Mouse (Mus musculus) embryonic facial prominence, embryonic 12.5 days (tissue): ENCODE measurements around the gene Hspa1a. TPM values are rescaled to one million over a fixed set of nuclear protein-coding genes. Genes with fewer than 3 reads are reported as not detected.
A peak's percentile ranks its signal among the peaks of the same experiment; 100 is the strongest.
"Not testable (repeated sequence)": the region's sequence is repeated elsewhere in the genome, so short reads cannot be mapped to it uniquely, and the experiment has no call there.

ENCODE experiments used
- ATAC-seq: fragments of 200-750 bp; cut with Nextera tagmentation; 2 replicates; pipeline ENCODE4 v1.8.0; 2017; ENCODE audit not compliant: insufficient number of reproducible peaks, insufficient read depth, low FRiP score, low TSS enrichment
- H3K27ac ChIP-seq: fragments of 300-500 bp; sonication (generic); 2 replicates; pipeline ENCODE4 v1.5.1; 2016; ENCODE audit warnings: mild to moderate bottlenecking
- H3K27me3 ChIP-seq: fragments of 300-500 bp; sonication (generic); 2 replicates; pipeline ENCODE4 v1.6.1; 2016; ENCODE audit warnings: mild to moderate bottlenecking, moderate library complexity
- H3K36me3 ChIP-seq: fragments of 300-500 bp; sonication (generic); 2 replicates; pipeline ENCODE4 v1.6.1; 2016; ENCODE audit warnings: mild to moderate bottlenecking
- H3K4me1 ChIP-seq: fragments of 300-500 bp; sonication (generic); 2 replicates; pipeline ENCODE4 v1.6.1; 2016
- H3K4me2 ChIP-seq: fragments of 300-500 bp; sonication (generic); replicated peaks from 2 replicates; pipeline ENCODE4 v1.6.1; 2016; ENCODE audit warnings: mild to moderate bottlenecking, moderate library complexity
- H3K4me3 ChIP-seq: fragments of 300-500 bp; sonication (generic); 2 replicates; pipeline ENCODE4 v1.5.1; 2016; ENCODE audit warnings: mild to moderate bottlenecking
- H3K9ac ChIP-seq: fragments of 300-500 bp; sonication (generic); 2 replicates; pipeline ENCODE4 v1.6.1; 2016; ENCODE audit warnings: mild to moderate bottlenecking, moderate library complexity
- H3K9me3 ChIP-seq: fragments of 300-500 bp; sonication (generic); 2 replicates; pipeline ENCODE4 v1.6.1; 2016; ENCODE audit warnings: mild to moderate bottlenecking, moderate library complexity
- WGBS: fragments of 180-500 bp; shearing (Covaris S2); methylation state at CpG from one replicate; pipeline ENCODE4 v1.1.7; 2016; 5-methylcytosine and 5-hydroxymethylcytosine counted together
- polyA plus RNA-seq: library from polyadenylated mRNA; unstranded; fragments of >200 nt; fragmentation: Nextera tagmentation; extraction: Ambion mirVana; gene quantifications from 2 replicates; pipeline ENCODE4 v1.2.1, GENCODE M21; 2016

The Hspa1a gene
- polyA plus RNA-seq, 1 experiment from 2014 or later = 4.9 TPM

DNA sequence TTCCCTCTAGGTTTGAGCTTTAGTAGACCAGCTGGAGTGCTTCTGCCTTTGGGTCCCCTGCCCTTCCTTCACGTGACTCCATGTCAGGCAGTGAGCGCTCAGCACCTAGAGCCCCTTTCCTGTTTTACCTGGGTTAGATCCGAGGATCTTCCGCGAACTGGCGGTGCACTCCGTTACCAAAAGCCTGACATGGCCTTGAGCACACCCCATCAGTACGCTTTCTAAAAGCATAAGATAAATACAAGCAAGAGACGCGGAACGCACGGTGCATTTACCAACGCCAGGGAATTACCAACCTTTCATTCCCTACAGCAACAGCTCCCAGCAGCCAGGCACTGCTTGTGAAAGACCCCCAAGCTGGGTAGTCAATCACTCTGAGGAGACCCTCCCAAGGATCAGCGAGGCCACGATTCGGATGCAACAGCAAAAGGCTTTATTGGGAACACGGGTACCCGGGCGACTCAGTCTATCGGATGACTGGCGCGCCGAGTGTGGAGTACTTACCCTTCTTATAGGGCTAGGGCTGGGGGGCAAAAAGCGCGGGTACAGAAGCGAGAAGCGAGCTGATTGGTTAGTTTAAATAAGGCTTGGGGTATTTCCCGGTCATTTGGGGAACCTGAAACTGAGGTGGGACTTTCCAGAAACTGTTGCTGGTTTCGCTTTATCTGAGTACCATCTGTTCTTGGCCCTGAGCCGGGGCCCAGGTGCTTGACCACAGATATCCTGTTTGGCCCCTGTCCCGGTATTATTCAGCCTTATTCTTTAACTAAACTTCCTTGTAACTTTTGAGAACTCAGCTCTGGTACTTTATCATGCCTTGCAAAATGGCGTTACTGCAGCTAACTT, 28.1 kb upstream of the Hspa1a start:
- Histone ChIP-seq H3K9ac (peak overlapping the region; percentile 92), H3K4me3 (peak overlapping the region; percentile 68), H3K27ac (peak overlapping the region; percentile 99), H3K4me1 (peaks cover 26% of the 10 kb centered on the region), H3K4me2 (peak overlapping the region; percentile 93), H3K36me3 (peaks cover 26% of the 10 kb centered on the region)
- ATAC-seq, H3K9me3 ChIP-seq, H3K27me3 ChIP-seq: not testable (repeated sequence)
- WGBS = 24% methylated on average over 30 of the region's 32 CpGs

DNA sequence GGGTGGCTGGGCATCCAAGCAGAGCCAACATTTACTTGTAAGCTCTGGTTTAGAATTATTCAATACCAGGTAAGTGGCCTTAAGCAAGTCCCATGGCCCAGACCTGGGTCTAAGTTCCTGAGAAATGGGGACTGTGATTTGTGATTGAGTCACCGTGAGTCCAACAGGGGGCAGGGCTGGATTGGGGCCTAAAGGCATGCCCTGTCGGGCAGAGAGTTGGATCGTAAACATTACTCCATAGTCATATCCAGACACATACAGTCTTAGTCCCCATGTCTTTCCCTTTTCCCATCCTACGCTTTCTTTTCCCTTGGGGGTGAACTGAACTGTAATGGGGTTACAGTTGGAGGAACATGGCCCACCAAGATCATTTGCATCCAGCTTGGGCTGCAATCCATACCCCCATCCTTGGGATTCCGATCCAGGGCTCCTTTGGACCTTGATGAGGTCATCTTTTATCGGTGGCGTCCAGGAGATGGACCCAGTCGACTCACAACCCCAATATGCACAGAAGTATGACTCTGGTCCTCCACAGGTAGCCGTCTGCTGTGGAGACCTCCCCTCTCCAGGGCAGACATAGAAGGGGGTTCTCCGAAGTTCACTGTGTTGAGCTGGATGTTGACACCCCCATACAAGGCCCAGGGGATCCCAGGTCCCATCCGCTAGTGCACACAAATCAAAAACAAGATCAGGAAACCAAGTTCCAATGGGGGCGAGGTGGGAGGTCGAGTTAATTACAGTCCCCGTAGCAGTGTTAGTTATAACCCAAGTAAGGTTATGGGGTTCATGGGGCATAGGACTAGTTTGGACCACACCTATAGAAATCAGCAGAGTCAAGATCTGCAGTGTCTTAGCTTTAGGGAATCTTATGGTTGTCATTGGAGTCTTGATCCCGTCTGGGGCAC, 26.8 kb upstream of the Hspa1a start:
- no peaks in the 10 kb centered on the region for H3K9me3 ChIP-seq
- no peak overlapping the region for H3K9ac ChIP-seq
- ATAC-seq = no peak
- WGBS = 94% methylated on average over 15 of the region's 15 CpGs
- peak overlapping the region; percentile 93; the same call in 1 of the 2 replicates for H3K4me2 ChIP-seq
- H3K36me3 ChIP-seq = peaks cover 14% of the 10 kb centered on the region; the same call in 1 of the 2 replicates
- peaks cover 26% of the 10 kb centered on the region for H3K4me1 ChIP-seq
- peak overlapping the region; percentile 33; the same call in 1 of the 2 replicates for H3K4me3 ChIP-seq
- H3K27ac ChIP-seq = no peak overlapping the region
- H3K27me3 ChIP-seq = no peaks in the 10 kb centered on the region

DNA sequence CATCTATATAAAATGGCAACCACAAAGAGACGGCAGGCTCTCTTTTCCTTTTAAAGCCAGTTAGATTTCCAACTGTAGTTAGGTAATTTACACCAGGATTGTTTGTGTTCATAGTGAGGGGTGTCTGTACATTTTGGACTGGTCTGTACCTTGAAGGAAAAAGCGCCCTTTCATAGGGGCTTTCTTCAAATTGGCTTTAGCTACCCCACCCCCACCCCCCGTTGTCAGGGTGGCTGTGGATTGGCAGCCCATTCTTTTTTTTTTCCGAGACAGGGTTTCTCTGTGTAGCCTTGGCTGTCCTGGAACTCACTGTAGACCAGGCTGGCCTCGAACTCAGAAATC, 25.2 kb upstream of the Hspa1a start:
- H3K4me1 ChIP-seq = peaks cover 11% of the 10 kb centered on the region; the same call in 1 of the 2 replicates
- peaks cover 14% of the 10 kb centered on the region; the same call in 1 of the 2 replicates for H3K36me3 ChIP-seq
- H3K9me3 ChIP-seq = no peaks in the 10 kb centered on the region
- no peak overlapping the region for H3K4me3 ChIP-seq
- whole genome bisulfite sequencing = 91% methylated on average over 5 of the region's 5 CpGs
- no peaks in the 10 kb centered on the region for H3K27me3 ChIP-seq
- H3K4me2 ChIP-seq = 0 out of 2 replicates have a peak overlapping the region, but pooled peaks have one; percentile 7
- no peak overlapping the region for H3K27ac ChIP-seq
- H3K9ac ChIP-seq = no peak overlapping the region
- ATAC-seq = no peak

DNA sequence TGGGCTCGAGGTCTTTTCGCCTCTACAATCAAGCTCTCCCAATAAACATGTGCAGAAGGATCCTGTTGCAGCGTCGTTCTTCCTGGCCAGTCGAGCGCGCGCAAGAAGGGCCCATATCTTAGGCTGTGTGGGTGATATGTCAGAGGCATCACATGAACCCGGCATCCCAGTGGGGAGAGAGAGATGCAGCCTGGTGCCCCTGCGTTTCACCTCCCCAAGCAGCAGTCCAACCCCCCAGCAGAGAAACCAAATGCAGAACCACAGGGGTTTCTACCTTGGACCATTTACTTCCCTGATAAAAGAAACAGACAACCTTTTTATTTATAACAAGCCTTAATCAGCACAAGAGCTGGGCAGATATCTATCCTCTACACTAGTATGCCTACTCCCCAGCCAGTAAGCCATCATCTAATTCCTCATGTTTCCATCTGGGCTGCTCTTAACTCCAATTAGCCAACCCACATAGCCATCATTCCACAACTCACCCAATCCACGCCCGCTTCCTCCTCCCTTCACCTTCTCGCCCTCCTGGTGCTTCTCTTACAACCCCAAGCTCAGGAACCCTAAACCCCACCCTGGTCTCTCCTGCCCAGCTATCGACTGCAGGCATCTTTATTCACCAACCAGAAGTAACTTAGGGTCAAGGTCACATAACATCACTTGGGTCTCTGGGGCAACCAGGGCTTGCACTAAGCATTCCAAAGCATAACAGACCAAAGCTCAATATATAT, 24.6 kb upstream of the Hspa1a start:
- Histone ChIP-seq H3K9ac (no peak overlapping the region), H3K9me3 (no peaks in the 10 kb centered on the region), H3K4me1 (peaks cover 9% of the 10 kb centered on the region; the same call in 1 of the 2 replicates), H3K36me3 (peaks cover 14% of the 10 kb centered on the region; the same call in 1 of the 2 replicates), H3K4me3 (no peak overlapping the region), H3K4me2 (no peak overlapping the region), H3K27ac (no peak overlapping the region), H3K27me3 (no peaks in the 10 kb centered on the region)
- WGBS = 89% methylated on average over 13 of the region's 14 CpGs
- ATAC-seq = no peak

DNA sequence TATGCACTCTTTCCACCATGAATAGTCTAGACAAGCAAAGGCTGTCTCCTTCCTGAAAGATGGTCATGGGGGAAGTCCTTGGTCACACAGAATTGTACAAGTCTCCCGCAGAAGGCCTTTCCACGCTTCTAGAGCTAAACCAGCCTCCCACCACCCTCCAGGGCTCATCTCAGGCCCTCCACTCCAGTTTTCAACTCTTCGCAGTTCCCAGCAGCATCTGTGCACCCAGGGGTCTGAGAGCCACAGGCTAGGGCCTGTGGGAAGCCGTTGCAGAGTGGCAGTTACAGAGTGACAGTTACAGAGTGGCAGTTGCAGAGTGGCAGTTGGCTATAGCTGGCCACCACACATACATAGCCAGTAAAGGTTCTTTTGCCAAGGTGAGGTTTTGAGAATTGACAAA, 24.0 kb upstream of the Hspa1a start:
- not testable (repeated sequence) for H3K4me2 ChIP-seq, H3K27me3 ChIP-seq, H3K27ac ChIP-seq, ATAC-seq, H3K9me3 ChIP-seq, H3K4me1 ChIP-seq, H3K4me3 ChIP-seq, H3K9ac ChIP-seq
- WGBS = 95% methylated on average over 4 of the region's 4 CpGs
- H3K36me3 ChIP-seq = peaks cover 21% of the 10 kb centered on the region

DNA sequence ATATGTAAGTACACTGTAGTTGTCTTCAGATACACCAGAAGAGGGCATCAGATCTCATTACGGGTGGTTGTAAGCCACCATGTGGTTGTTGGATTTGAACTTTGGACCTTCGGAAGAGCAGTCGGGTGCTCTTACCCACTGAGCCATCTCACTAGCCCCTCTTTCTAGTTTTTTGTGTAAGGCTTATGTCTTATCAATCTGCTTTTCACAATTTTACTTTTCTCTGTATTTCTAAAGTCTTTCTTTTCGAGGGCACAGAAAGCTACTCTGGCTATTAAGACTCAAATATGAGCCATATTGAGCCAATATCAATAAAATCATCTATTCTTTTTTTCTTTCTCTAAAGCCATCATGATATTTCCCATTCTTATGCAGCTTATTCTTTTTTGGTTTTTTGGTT, 23.2 kb upstream of the Hspa1a start:
- H3K4me1 ChIP-seq, H3K4me2 ChIP-seq, H3K27ac ChIP-seq, H3K9ac ChIP-seq, H3K27me3 ChIP-seq, ATAC-seq, H3K4me3 ChIP-seq, H3K9me3 ChIP-seq: not testable (repeated sequence)
- WGBS = 96% methylated on average over 4 of the region's 4 CpGs
- H3K36me3 ChIP-seq = peaks cover 28% of the 10 kb centered on the region

DNA sequence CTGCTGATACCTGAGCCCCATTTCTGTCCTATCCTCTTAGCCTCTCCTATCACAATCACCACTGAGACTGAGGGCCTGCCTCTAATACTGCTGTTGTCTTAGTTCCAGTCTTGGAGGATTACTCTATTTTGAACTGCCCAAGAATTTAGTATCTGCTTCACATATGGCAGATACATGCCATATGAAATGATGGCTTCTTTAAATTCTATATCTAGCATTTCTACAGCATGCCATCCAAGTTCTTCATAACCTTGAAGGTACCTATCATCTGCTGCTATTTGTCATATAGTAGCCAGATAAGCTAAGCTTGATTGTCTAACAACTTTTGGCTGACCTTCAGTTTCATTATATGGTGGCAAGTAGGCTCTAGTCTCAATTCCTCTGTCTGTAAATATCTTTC, 22.8 kb upstream of the Hspa1a start:
- peaks cover 5% of the 10 kb centered on the region; the same call in 1 of the 2 replicates for H3K4me1 ChIP-seq
- no peaks in the 10 kb centered on the region for H3K27me3 ChIP-seq
- H3K9me3 ChIP-seq = no peaks in the 10 kb centered on the region
- peaks cover 30% of the 10 kb centered on the region for H3K36me3 ChIP-seq
- no peak for ATAC-seq
- H3K4me2 ChIP-seq = no peak overlapping the region
- no peak overlapping the region for H3K27ac ChIP-seq
- no peak overlapping the region for H3K4me3 ChIP-seq
- H3K9ac ChIP-seq = no peak overlapping the region

DNA sequence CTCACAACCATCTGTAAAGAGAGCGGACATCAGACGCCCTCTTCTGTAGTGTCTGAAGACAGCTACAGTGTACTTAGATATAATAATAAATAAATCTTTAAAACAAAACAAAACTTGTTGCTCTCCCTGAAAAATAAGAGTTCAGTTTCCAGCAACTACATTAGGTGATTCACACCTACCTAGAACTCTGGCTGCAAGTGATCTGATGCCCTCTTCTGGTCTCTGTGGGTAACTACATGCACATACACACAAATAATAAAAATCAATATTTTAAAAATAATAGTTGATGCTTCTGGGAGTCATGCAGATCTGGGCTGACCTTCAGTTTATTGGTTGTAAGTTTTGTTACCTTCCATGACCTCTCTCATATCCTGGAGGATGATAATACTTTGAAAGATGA, 12.3 kb upstream of the Hspa1a start:
- no peaks in the 10 kb centered on the region for H3K27me3 ChIP-seq
- H3K4me3 ChIP-seq = no peak overlapping the region
- H3K4me1 ChIP-seq = peaks cover 9% of the 10 kb centered on the region
- H3K27ac ChIP-seq = no peak overlapping the region
- no peak overlapping the region for H3K9ac ChIP-seq
- no peak overlapping the region for H3K4me2 ChIP-seq
- H3K9me3 ChIP-seq = no peaks in the 10 kb centered on the region
- ATAC-seq = no peak; the same call in 1 of the 2 replicates
- WGBS = 72% methylated on average over 2 of the region's 2 CpGs
- peaks cover 28% of the 10 kb centered on the region for H3K36me3 ChIP-seq

DNA sequence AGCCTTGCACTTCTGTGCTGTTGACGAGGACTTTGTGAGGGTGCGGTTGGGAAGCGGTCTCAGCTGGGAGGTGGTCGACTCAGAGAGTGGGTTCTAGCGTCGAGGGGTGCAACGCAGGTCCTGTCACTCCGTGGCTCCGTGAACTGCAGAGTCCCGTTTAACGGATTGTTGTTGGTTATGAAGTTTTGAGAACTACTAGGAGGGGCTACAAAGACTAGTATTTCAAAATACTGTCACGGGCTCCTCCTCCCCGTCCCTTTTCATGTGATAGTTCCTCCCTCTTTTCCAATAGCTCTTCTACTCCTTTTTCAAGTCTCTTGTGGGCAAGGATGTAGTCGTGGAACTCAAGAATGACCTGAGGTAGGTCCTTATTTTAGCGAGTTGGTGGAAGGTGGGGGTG, 10.4 kb upstream of the Hspa1a start:
- Histone ChIP-seq H3K4me3 (peak overlapping the region; percentile 91), H3K36me3 (peaks cover 18% of the 10 kb centered on the region), H3K27me3 (no peaks in the 10 kb centered on the region), H3K9ac (peak overlapping the region; percentile 95), H3K4me2 (peak overlapping the region; percentile 90), H3K4me1 (peaks cover 9% of the 10 kb centered on the region), H3K9me3 (no peaks in the 10 kb centered on the region), H3K27ac (peak overlapping the region; percentile 99)
- no peak for ATAC-seq
- WGBS = under 1% methylated on average over 15 of the region's 15 CpGs

DNA sequence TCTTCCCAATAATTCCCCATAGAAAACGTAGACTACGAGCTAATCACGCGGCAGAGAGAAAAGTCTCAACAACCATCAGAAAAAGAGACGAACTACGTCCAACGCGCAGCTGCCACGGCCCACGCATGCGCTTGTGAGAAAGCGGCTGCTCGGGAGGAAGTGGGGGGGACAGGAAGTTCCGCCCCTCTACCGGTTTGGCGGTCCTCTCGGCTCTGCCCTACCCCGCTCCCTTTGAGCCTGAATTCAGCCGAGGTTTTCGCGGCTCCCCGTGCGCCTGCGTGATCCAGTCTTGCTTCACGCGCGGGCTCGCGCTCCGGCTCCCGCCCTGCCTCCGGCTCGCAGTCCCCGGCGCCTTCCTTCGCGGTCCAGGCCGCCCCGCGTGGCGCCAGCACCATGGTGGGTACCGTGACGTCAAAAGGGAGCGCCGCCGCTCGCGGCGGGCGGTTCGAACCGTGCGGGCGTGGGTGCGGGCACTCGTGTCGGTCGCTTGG, 9.8 kb upstream of the Hspa1a start, which contains the start of gene Lsm2:
Gene Lsm2 (plus strand): TSS at position 173 of the 491 bp plus-strand sequence.
- Histone ChIP-seq H3K4me1 (peaks cover 9% of the 10 kb centered on the region), H3K27me3 (no peaks in the 10 kb centered on the region), H3K4me2 (peak within 1 kb of the TSS; percentile 90), H3K9ac (peak within 1 kb of the TSS; percentile 95), H3K36me3 (peaks cover 16% of the 10 kb centered on the region), H3K4me3 (peak within 1 kb of the TSS; percentile 91), H3K27ac (peak within 1 kb of the TSS; percentile 99), H3K9me3 (no peaks in the 10 kb centered on the region)
- ATAC-seq = peak; percentile 89
- WGBS = under 1% methylated on average over 58 of the region's 58 CpGs

DNA sequence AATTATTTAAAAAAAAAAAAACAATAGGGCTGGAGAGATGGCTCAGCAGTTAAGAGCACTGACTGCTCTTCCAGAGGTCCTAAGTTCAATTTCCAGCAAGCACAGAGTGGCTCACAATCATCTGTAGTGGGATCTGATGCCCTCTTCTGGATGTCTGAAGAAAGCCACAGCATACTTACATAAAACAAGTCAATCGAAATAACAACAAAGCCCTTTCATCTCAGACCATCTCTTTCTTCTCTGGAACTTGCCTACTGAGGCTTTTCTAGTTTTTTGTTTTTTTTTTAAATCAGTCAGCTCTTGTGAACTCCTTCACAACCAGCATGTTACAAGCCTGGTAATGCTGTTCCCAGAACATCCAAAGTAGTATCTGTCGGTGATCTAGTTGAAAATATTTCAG, 8.7 kb upstream of the Hspa1a start:
- WGBS = 11% methylated on average over 2 of the region's 2 CpGs

More for the DNA sequence above, 8.7 kb upstream of the Hspa1a start:
- peak overlapping the region; percentile 95 for H3K9ac ChIP-seq
- peaks cover 7% of the 10 kb centered on the region for H3K36me3 ChIP-seq
- H3K4me2 ChIP-seq = peak overlapping the region; percentile 90
- H3K27me3 ChIP-seq = no peaks in the 10 kb centered on the region
- no peaks in the 10 kb centered on the region for H3K9me3 ChIP-seq
- ATAC-seq = no peak
- H3K27ac ChIP-seq = peak overlapping the region; percentile 99
- H3K4me1 ChIP-seq = peaks cover 9% of the 10 kb centered on the region
- H3K4me3 ChIP-seq = peak overlapping the region; percentile 91
